29 mouse cellular contexts compared by ENCODE assay signal in genomic region chr19:3335917-3336316, GRCm38 (mm10). TPM values are rescaled to one million over a fixed set of nuclear protein-coding genes. Genes with fewer than 3 reads are reported as not detected.
DNase-seq lines count a peak whose midpoint lies in the region; ATAC-seq and TF ChIP-seq lines count a peak whose summit lies in the region.
"Had no signal": no experiment of that assay in that cellular context is flagged by ENCODE, and none has a peak within 500 bp of the region (broad histone marks: within the 10 kb centered on the region; RNA-seq: fewer than 3 reads in every experiment).

No protein-coding gene starts in this region.

- no peak overlapping the region for H3K9ac ChIP-seq in heart, adult 2 months (ENCODE audit: low read depth, low read length)
- H3K9ac ChIP-seq in liver, adult 2 months (ENCODE audit: low read depth, low read length): peak overlapping the region; percentile 19; the same call in 1 of the 2 replicates
- H3K9ac ChIP-seq in stomach, embryonic 14.5 days (replicated peaks; ENCODE audit: low read depth, low read length): no peak overlapping the region
- H3K9ac ChIP-seq in stomach, postnatal 0 days (ENCODE audit: low read length): no peak overlapping the region
- H3K9ac ChIP-seq: embryonic facial prominence, embryonic 13.5 days; forebrain, embryonic 12.5 days; forebrain, embryonic 15.5 days; heart, embryonic 12.5 days; heart, embryonic 15.5 days; hindbrain, embryonic 14.5 days had no signal

- 28% methylated on average over 1 of the region's 1 CpGs for WGBS in heart, adult 2 months
- WGBS in liver, adult 2 months: 20% methylated on average over 1 of the region's 1 CpGs
- WGBS in stomach, embryonic 14.5 days: 70% methylated on average over 1 of the region's 1 CpGs
- WGBS in stomach, postnatal 0 days: 38% methylated on average over 1 of the region's 1 CpGs

- no peak overlapping the region for H3K4me3 ChIP-seq in heart, adult 2 months
- H3K4me3 ChIP-seq in liver, adult 2 months (ENCODE audit: insufficient read depth, low read depth, low read length): no peak overlapping the region
- no peak overlapping the region for H3K4me3 ChIP-seq in stomach, embryonic 14.5 days (ENCODE audit: low read depth, low read length)
- H3K4me3 ChIP-seq in stomach, postnatal 0 days (ENCODE audit: low read depth, low read length): no peak overlapping the region
- H3K4me3 ChIP-seq: embryonic facial prominence, embryonic 10.5 days; embryonic facial prominence, embryonic 13.5 days; erythroblast, embryonic 14.5 days; forebrain, embryonic 12.5 days; forebrain, embryonic 15.5 days; heart, embryonic 12.5 days; heart, embryonic 15.5 days had no signal

- TF ChIP-seq EP300 in heart, adult 2 months (IDR thresholded peaks at IDR 0.05; ENCODE audit: insufficient read depth, low read depth, low read length): no peak
- TF ChIP-seq EP300 in stomach, postnatal 0 days (optimal IDR thresholded peaks at IDR 0.05): no peak

- peaks cover 39% of the 10 kb centered on the region for H3K4me1 ChIP-seq in heart, adult 2 months (ENCODE audit: control insufficient read depth, insufficient read depth, low read length)
- peaks cover 64% of the 10 kb centered on the region for H3K4me1 ChIP-seq in liver, adult 2 months (ENCODE audit: control insufficient read depth, insufficient read depth, low read length)
- no peaks in the 10 kb centered on the region for H3K4me1 ChIP-seq in stomach, embryonic 14.5 days (ENCODE audit: control insufficient read depth, insufficient read depth, low read length)
- peaks cover 3% of the 10 kb centered on the region; the same call in 1 of the 2 replicates for H3K4me1 ChIP-seq in stomach, postnatal 0 days (replicated peaks; ENCODE audit: control insufficient read depth, insufficient read depth)

- H3K27me3 ChIP-seq in heart, adult 2 months (ENCODE audit: control insufficient read depth, insufficient read depth, low read length): no peaks in the 10 kb centered on the region
- H3K27me3 ChIP-seq in liver, adult 2 months (ENCODE audit: control insufficient read depth, insufficient read depth, low read length): no peaks in the 10 kb centered on the region
- H3K27me3 ChIP-seq in stomach, embryonic 14.5 days (ENCODE audit: control insufficient read depth, insufficient read depth, low read length): no peaks in the 10 kb centered on the region
- H3K27me3 ChIP-seq in stomach, postnatal 0 days (ENCODE audit: control insufficient read depth, insufficient read depth, low read length): no peaks in the 10 kb centered on the region
- H3K27me3 ChIP-seq: CH12.LX; embryonic facial prominence, embryonic 13.5 days; forebrain, embryonic 12.5 days; forebrain, embryonic 15.5 days; heart, embryonic 12.5 days; heart, embryonic 15.5 days; Patski had no signal

- no peak for TF ChIP-seq POLR2A in heart, adult 2 months (IDR thresholded peaks at IDR 0.05; ENCODE audit: insufficient read depth, low read depth, low read length)
- TF ChIP-seq POLR2A in liver, adult 2 months (IDR thresholded peaks at IDR 0.05; ENCODE audit: extremely low read depth, insufficient read depth, low read length): no peak

- TF ChIP-seq CTCF in heart, adult 2 months (IDR thresholded peaks at IDR 0.05): no peak
- 0 out of 2 replicates have a peak, but pooled peaks have one; percentile 1 for TF ChIP-seq CTCF in liver, adult 2 months (IDR thresholded peaks at IDR 0.05; ENCODE audit: low read depth, low read length)
- TF ChIP-seq CTCF in stomach, postnatal 0 days (IDR thresholded peaks at IDR 0.05; ENCODE audit: low read depth): no peak

- peak overlapping the region; percentile 22 for H3K27ac ChIP-seq in heart, adult 2 months
- peak overlapping the region; percentile 52 for H3K27ac ChIP-seq in liver, adult 2 months (replicated peaks; ENCODE audit: insufficient read depth, low read depth, low read length)
- H3K27ac ChIP-seq in stomach, embryonic 14.5 days (ENCODE audit: low read length): no peak overlapping the region
- H3K27ac ChIP-seq in stomach, postnatal 0 days (replicated peaks): no peak overlapping the region
- H3K27ac ChIP-seq: embryonic facial prominence, embryonic 10.5 days; embryonic facial prominence, embryonic 13.5 days; forebrain, embryonic 12.5 days; forebrain, embryonic 15.5 days; heart, embryonic 15.5 days; hindbrain, embryonic 14.5 days; hindbrain, postnatal 0 days had no signal

- intact Hi-C loops in heart, adult 2 months (cut with DNase I): no loop called here

- H3K9me3 ChIP-seq in stomach, embryonic 14.5 days (ENCODE audit: control insufficient read depth, low read depth, low read length): no peaks in the 10 kb centered on the region
- H3K9me3 ChIP-seq in stomach, postnatal 0 days (ENCODE audit: control insufficient read depth, low read length): no peaks in the 10 kb centered on the region
- H3K9me3 ChIP-seq: embryonic facial prominence, embryonic 10.5 days; embryonic facial prominence, embryonic 13.5 days; forebrain, embryonic 12.5 days; forebrain, embryonic 15.5 days; G1E; heart, embryonic 12.5 days; heart, embryonic 15.5 days had no signal

- peaks cover 8% of the 10 kb centered on the region; the same call in 1 of the 2 replicates for H3K36me3 ChIP-seq in heart, adult 2 months (ENCODE audit: control insufficient read depth, insufficient read depth, low read length)
- peaks cover 4% of the 10 kb centered on the region; the same call in 1 of the 2 replicates for H3K36me3 ChIP-seq in liver, adult 2 months (ENCODE audit: control insufficient read depth, insufficient read depth, low read length)
- no peaks in the 10 kb centered on the region for H3K36me3 ChIP-seq in stomach, embryonic 14.5 days (ENCODE audit: control insufficient read depth, insufficient read depth, low read length)
- no peaks in the 10 kb centered on the region for H3K36me3 ChIP-seq in stomach, postnatal 0 days (ENCODE audit: control insufficient read depth, insufficient read depth, low read length)
- H3K36me3 ChIP-seq: embryonic facial prominence, embryonic 10.5 days; embryonic facial prominence, embryonic 13.5 days; forebrain, embryonic 12.5 days; forebrain, embryonic 15.5 days; heart, embryonic 12.5 days; heart, embryonic 15.5 days had no signal

- H3K79me2 ChIP-seq in heart, adult 2 months (replicated peaks; ENCODE audit: control insufficient read depth, insufficient read depth, low read length): peaks cover 21% of the 10 kb centered on the region
- H3K79me2 ChIP-seq in liver, adult 2 months (ENCODE audit: control insufficient read depth, insufficient read depth, low read length): peaks cover 72% of the 10 kb centered on the region

- DNase-seq in heart, adult 2 months: no peak
- no peak for DNase-seq in heart, adult 11 months
- DNase-seq in liver, adult 2 months (ENCODE audit: extremely low read depth, low read depth, low spot score): peak; percentile 77
- DNase-seq in liver: no peak
- DNase-seq in stomach, postnatal 0 days (ENCODE audit: low spot score): no peak
- no peak for DNase-seq in natural killer cell, adult 2 months (ENCODE audit: low spot score in 2 of 2)
- DNase-seq: adrenal gland, postnatal 25 days; B cell, adult 2 months; cerebellum, adult 11-12 months; cerebellum, adult 8-10 months; cerebellum, postnatal 10 days; cerebellum, postnatal 36 days; embryo, embryonic 11 days; gastrocnemius, postnatal 25 days; heart, postnatal 14 days; heart, postnatal 4 days had no signal

- peak; percentile 29; the same call in 1 of the 2 replicates for ATAC-seq in stomach, embryonic 14.5 days (ENCODE audit: insufficient number of reproducible peaks, insufficient read depth, low FRiP score, low read depth)
- peak; percentile 67 for ATAC-seq in stomach, postnatal 0 days (ENCODE audit: low FRiP score, low TSS enrichment)
- ATAC-seq: forebrain, embryonic 15.5 days; hindbrain, postnatal 0 days; Patski had no signal

- H3K4me2 ChIP-seq in stomach, embryonic 14.5 days (replicated peaks; ENCODE audit: low read depth, low read length): no peak overlapping the region
- no peak overlapping the region for H3K4me2 ChIP-seq in stomach, postnatal 0 days (replicated peaks; ENCODE audit: low read depth)
- H3K4me2 ChIP-seq: embryonic facial prominence, embryonic 13.5 days; forebrain, embryonic 12.5 days; forebrain, embryonic 15.5 days; heart, embryonic 12.5 days; heart, embryonic 15.5 days; hindbrain, embryonic 14.5 days had no signal

RNA-seq across cellular contexts. Expression of gene Cpt1a, which starts 13.8 kb away (rescaled TPM):
- 10 to 100 TPM; 44.0 to 54.7 TPM for total RNA-seq in heart, adult 2 months (2021)
- polyA plus RNA-seq in heart, adult 2 months (2012; rRNA removed): 42.9 and 49.4 TPM in 2 replicates
- 162 and 234 TPM in 2 replicates for total RNA-seq in liver, adult 2 months (2014; rRNA removed)
- 182 and 211 TPM in 2 replicates for polyA plus RNA-seq in liver, adult 2 months (2012; rRNA removed)
- polyA plus RNA-seq in stomach, embryonic 14.5 days (2014; fragmentation: Nextera tagmentation; extraction: Ambion mirVana): 21.4 and 25.2 TPM in 2 replicates
- 59.5 and 62.0 TPM in 2 replicates for polyA plus RNA-seq in stomach, postnatal 0 days (2015; fragmentation: Nextera tagmentation; extraction: Ambion mirVana)

RNA-seq across cellular contexts. Expression of gene Tesmin, which starts 52.7 kb away (rescaled TPM):
- total RNA-seq in heart, adult 2 months (2021): 1 to 10 TPM; 2.5 to 2.6 TPM
- 1.8 and 2.2 TPM in 2 replicates for polyA plus RNA-seq in heart, adult 2 months (2012; rRNA removed)
- 0.46 and 0.54 TPM in 2 replicates for total RNA-seq in liver, adult 2 months (2014; rRNA removed)
- 0.31 and 0.33 TPM in 2 replicates for polyA plus RNA-seq in liver, adult 2 months (2012; rRNA removed)
- 0.10 and 0.24 TPM in 2 replicates for polyA plus RNA-seq in stomach, embryonic 14.5 days (2014; fragmentation: Nextera tagmentation; extraction: Ambion mirVana)
- polyA plus RNA-seq in stomach, postnatal 0 days (2015; fragmentation: Nextera tagmentation; extraction: Ambion mirVana): 0.34 and 0.48 TPM in 2 replicates

RNA-seq across cellular contexts. Expression of gene Ighmbp2, which starts 53.1 kb away (rescaled TPM):
- total RNA-seq in heart, adult 2 months (2021): 1 to 10 TPM; 2.2 to 2.8 TPM
- polyA plus RNA-seq in heart, adult 2 months (2012; rRNA removed): 2.3 and 2.7 TPM in 2 replicates
- total RNA-seq in liver, adult 2 months (2014; rRNA removed): 1.7 and 1.8 TPM in 2 replicates
- polyA plus RNA-seq in liver, adult 2 months (2012; rRNA removed): 2.4 and 3.9 TPM in 2 replicates
- 7.9 and 9.1 TPM in 2 replicates for polyA plus RNA-seq in stomach, embryonic 14.5 days (2014; fragmentation: Nextera tagmentation; extraction: Ambion mirVana)
- 3.9 and 4.0 TPM in 2 replicates for polyA plus RNA-seq in stomach, postnatal 0 days (2015; fragmentation: Nextera tagmentation; extraction: Ambion mirVana)

RNA-seq across cellular contexts. Expression of gene Mrpl21, which starts 53.2 kb away (rescaled TPM):
- 10 to 100 TPM; 79.4 to 90.1 TPM for total RNA-seq in heart, adult 2 months (2021)
- 65.3 and 76.9 TPM in 2 replicates for polyA plus RNA-seq in heart, adult 2 months (2012; rRNA removed)
- 35.2 and 41.1 TPM in 2 replicates for total RNA-seq in liver, adult 2 months (2014; rRNA removed)
- 45.2 and 46.8 TPM in 2 replicates for polyA plus RNA-seq in liver, adult 2 months (2012; rRNA removed)
- 130 and 134 TPM in 2 replicates for polyA plus RNA-seq in stomach, embryonic 14.5 days (2014; fragmentation: Nextera tagmentation; extraction: Ambion mirVana)
- 81.6 and 87.2 TPM in 2 replicates for polyA plus RNA-seq in stomach, postnatal 0 days (2015; fragmentation: Nextera tagmentation; extraction: Ambion mirVana)

Comparison
In these comparisons a context has a peak if more than half of its experiments do, and no peak if none do; other contexts are left out.
1. H3K27ac ChIP-seq: peak in heart, adult 2 months (single experiment) and liver, adult 2 months (single experiment); none in stomach, embryonic 14.5 days (single experiment) and stomach, postnatal 0 days (single experiment).